Comparison of ENCODE assay signal across 16 mouse cellular contexts in the genomic region with DNA sequence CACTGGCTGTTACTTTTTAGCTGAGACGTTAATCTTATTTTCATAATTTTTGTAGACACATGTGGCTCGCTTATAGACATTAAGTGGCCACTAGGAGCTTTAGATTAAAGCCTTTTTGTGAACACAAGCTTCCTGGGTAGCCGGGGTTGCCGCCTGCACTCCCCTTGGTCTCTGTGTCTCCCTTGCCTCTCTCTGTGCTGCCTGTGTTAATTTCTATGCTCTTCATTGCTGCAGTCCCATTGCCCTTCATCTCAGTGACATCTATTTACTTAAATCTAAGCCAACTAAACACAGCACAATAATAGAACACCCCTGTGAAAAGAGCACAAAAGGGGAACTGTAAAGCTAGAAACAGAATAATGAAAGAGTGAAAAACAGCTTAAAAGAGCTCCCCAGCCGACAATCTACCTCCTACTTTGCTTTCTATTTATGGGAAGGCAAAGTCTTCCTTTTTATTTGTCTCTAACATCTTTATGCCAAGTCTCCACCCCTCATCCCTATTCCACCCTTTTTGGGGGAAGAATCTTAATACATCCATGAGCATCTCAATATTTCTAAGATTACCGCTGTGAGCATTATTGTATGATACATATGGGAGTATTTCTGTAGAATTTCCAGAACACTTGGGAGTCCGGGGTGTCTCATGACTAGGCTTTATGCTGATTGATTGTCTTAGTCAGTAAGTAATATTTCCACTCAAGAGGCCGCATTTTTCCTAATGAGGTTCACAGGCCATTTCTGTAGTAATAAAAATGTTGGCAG.
DNase-seq lines count a peak whose midpoint lies in the region; ATAC-seq and TF ChIP-seq lines count a peak whose summit lies in the region.
"Had no signal": no experiment of that assay in that cellular context is flagged by ENCODE, and none has a peak within 500 bp of the region (broad histone marks: within the 10 kb centered on the region; RNA-seq: fewer than 3 reads in every experiment).

No protein-coding gene starts in this region.

- peak overlapping the region; percentile 12; the same call in 1 of the 2 replicates for H3K27ac ChIP-seq in forebrain, embryonic 11.5 days (ENCODE audit: low read depth, low read length)
- no peak overlapping the region for H3K27ac ChIP-seq in forebrain, embryonic 10.5 days
- peak overlapping the region; percentile 50 for H3K27ac ChIP-seq in left cerebral cortex, adult 2 months
- no peak overlapping the region for H3K27ac ChIP-seq in hindbrain, embryonic 16.5 days (ENCODE audit: low read depth, low read length)
- H3K27ac ChIP-seq in neural tube, embryonic 15.5 days (replicated peaks) = peak overlapping the region; percentile 43
- H3K27ac ChIP-seq: embryonic facial prominence, embryonic 12.5 days had no signal

- H3K4me1 ChIP-seq in forebrain, embryonic 11.5 days (replicated peaks; ENCODE audit: control insufficient read depth, insufficient read depth, low read length) = peaks cover 2% of the 10 kb centered on the region; the same call in 1 of the 2 replicates
- H3K4me1 ChIP-seq in forebrain, embryonic 10.5 days = peaks cover 17% of the 10 kb centered on the region
- peaks cover 19% of the 10 kb centered on the region for H3K4me1 ChIP-seq in hindbrain, embryonic 16.5 days (ENCODE audit: control insufficient read depth, insufficient read depth, low read depth, low read length)
- H3K4me1 ChIP-seq in neural tube, embryonic 15.5 days = peaks cover 32% of the 10 kb centered on the region
- H3K4me1 ChIP-seq: embryonic facial prominence, embryonic 12.5 days had no signal

- DNase-seq in forebrain, embryonic 11.5 days (ENCODE audit: low spot score) = no peak
- no peak for DNase-seq in forebrain, embryonic 10.5 days (ENCODE audit: extremely low spot score, low spot score)
- DNase-seq in left cerebral cortex, adult 2 months (ENCODE audit: extremely low spot score in 1 of 2, low spot score in 2 of 2) = no peak
- DNase-seq in left cerebral cortex, adult 11 months (ENCODE audit: low spot score) = no peak
- DNase-seq in retina, postnatal 1 day = no peak
- no peak for DNase-seq in embryo, embryonic 10 days (ENCODE audit: low spot score)
- DNase-seq: adrenal gland, adult 2 months; kidney, adult 11 months; kidney, postnatal 14 days; lung, adult 2 months; lung, postnatal 36 days; thymus, postnatal 25 days had no signal

- no peak for ATAC-seq in forebrain, embryonic 11.5 days (replicated peaks; ENCODE audit: low FRiP score)
- ATAC-seq in hindbrain, embryonic 16.5 days = peak; percentile 49; the same call in 1 of the 2 replicates
- peak; percentile 72 for ATAC-seq in neural tube, embryonic 15.5 days (ENCODE audit: low FRiP score)

- H3K27me3 ChIP-seq in forebrain, embryonic 11.5 days (ENCODE audit: control insufficient read depth, insufficient read depth, low read length) = no peaks in the 10 kb centered on the region
- no peaks in the 10 kb centered on the region for H3K27me3 ChIP-seq in forebrain, embryonic 10.5 days (ENCODE audit: poor library complexity, severe bottlenecking)
- no peaks in the 10 kb centered on the region for H3K27me3 ChIP-seq in hindbrain, embryonic 16.5 days (replicated peaks; ENCODE audit: control insufficient read depth, insufficient read depth, low read length)
- no peaks in the 10 kb centered on the region for H3K27me3 ChIP-seq in neural tube, embryonic 15.5 days (replicated peaks)
- H3K27me3 ChIP-seq: embryonic facial prominence, embryonic 12.5 days had no signal

- H3K36me3 ChIP-seq in forebrain, embryonic 11.5 days (ENCODE audit: control insufficient read depth, insufficient read depth, low read length) = no peaks in the 10 kb centered on the region
- H3K36me3 ChIP-seq in forebrain, embryonic 10.5 days (replicated peaks) = no peaks in the 10 kb centered on the region
- no peaks in the 10 kb centered on the region for H3K36me3 ChIP-seq in hindbrain, embryonic 16.5 days (ENCODE audit: control insufficient read depth, insufficient read depth, low read length)
- H3K36me3 ChIP-seq in neural tube, embryonic 15.5 days = no peaks in the 10 kb centered on the region; the same call in 1 of the 2 replicates
- H3K36me3 ChIP-seq: embryonic facial prominence, embryonic 12.5 days had no signal

- no peaks in the 10 kb centered on the region for H3K9me3 ChIP-seq in forebrain, embryonic 11.5 days (ENCODE audit: control insufficient read depth, low read length)
- H3K9me3 ChIP-seq in forebrain, embryonic 10.5 days = no peaks in the 10 kb centered on the region
- H3K9me3 ChIP-seq in hindbrain, embryonic 16.5 days (ENCODE audit: control insufficient read depth, low read length) = no peaks in the 10 kb centered on the region
- H3K9me3 ChIP-seq in neural tube, embryonic 15.5 days (replicated peaks) = no peaks in the 10 kb centered on the region
- H3K9me3 ChIP-seq: embryonic facial prominence, embryonic 12.5 days had no signal

- intact Hi-C loops in left cerebral cortex, adult 2 months (cut with DNase I) = no loop called here

- H3K4me3 ChIP-seq in forebrain, embryonic 11.5 days (ENCODE audit: low read depth, low read length) = no peak overlapping the region
- H3K4me3 ChIP-seq in forebrain, embryonic 10.5 days = no peak overlapping the region
- no peak overlapping the region for H3K4me3 ChIP-seq in left cerebral cortex, adult 2 months
- H3K4me3 ChIP-seq in hindbrain, embryonic 16.5 days (ENCODE audit: low read length) = no peak overlapping the region
- no peak overlapping the region for H3K4me3 ChIP-seq in neural tube, embryonic 15.5 days (replicated peaks)
- H3K4me3 ChIP-seq: embryonic facial prominence, embryonic 12.5 days had no signal

- 35% methylated on average over 8 of the region's 8 CpGs for WGBS in forebrain, embryonic 11.5 days
- 45% methylated on average over 8 of the region's 8 CpGs for WGBS in forebrain, embryonic 10.5 days
- WGBS in hindbrain, embryonic 16.5 days = 37% methylated on average over 8 of the region's 8 CpGs
- 19% methylated on average over 8 of the region's 8 CpGs for WGBS in neural tube, embryonic 15.5 days

- no peak overlapping the region for H3K4me2 ChIP-seq in forebrain, embryonic 11.5 days (ENCODE audit: low read depth, low read length, severe bottlenecking)
- no peak overlapping the region for H3K4me2 ChIP-seq in hindbrain, embryonic 16.5 days (ENCODE audit: low read length)
- H3K4me2 ChIP-seq in neural tube, embryonic 15.5 days = peak overlapping the region; percentile 4; the same call in 1 of the 2 replicates
- H3K4me2 ChIP-seq: embryonic facial prominence, embryonic 12.5 days; liver, embryonic 11.5 days had no signal

- no peak for TF ChIP-seq CTCF in left cerebral cortex, adult 2 months (IDR thresholded peaks at IDR 0.05)

- H3K9ac ChIP-seq in forebrain, embryonic 11.5 days (ENCODE audit: low read length) = no peak overlapping the region
- H3K9ac ChIP-seq in hindbrain, embryonic 16.5 days (ENCODE audit: low read depth, low read length) = no peak overlapping the region
- H3K9ac ChIP-seq in neural tube, embryonic 15.5 days (replicated peaks) = no peak overlapping the region
- H3K9ac ChIP-seq: embryonic facial prominence, embryonic 12.5 days had no signal

Comparison
In these comparisons a context has a peak if more than half of its experiments do, and no peak if none do; other contexts are left out.
1. H3K27ac ChIP-seq: peak in forebrain, embryonic 11.5 days (single experiment), left cerebral cortex, adult 2 months (single experiment) and neural tube, embryonic 15.5 days (single experiment); none in forebrain, embryonic 10.5 days (single experiment) and hindbrain, embryonic 16.5 days (single experiment).